Mouse (Mus musculus) sigmoid colon, adult 10 weeks (tissue): ENCODE data around the gene Nptxr. TPM values are rescaled to one million over a fixed set of nuclear protein-coding genes. Genes with fewer than 3 reads are reported as not detected.

Experiments
- polyA plus RNA-seq: library from polyadenylated mRNA; stranded (reverse); fragments of 350-450 nt; fragmentation: Illumina TruSeq; extraction: RNeasy Lipid Tissue Mini Kit (QIAGEN cat#74804); gene quantifications from one replicate; pipeline ENCODE4 v1.2.3, GENCODE M21; 2014; ENCODE audit warnings: low read depth, low replicate concordance

The Nptxr gene
- polyA plus RNA-seq: 0.44 TPM

GRCm38 (mm10) chr15:79804352-79805071 is at the start of gene Nptxr:
TSS of gene Nptxr (minus strand) at chr15:79804766.

GRCm38 (mm10) chr15:79834130-79834880 is 29.7 kb upstream of the Nptxr start, which contains the start of the genes Npcd and Cbx6:
TSS of gene Npcd (minus strand) at chr15:79834237.
TSS of gene Cbx6 (minus strand) at chr15:79834688.

GRCm38 (mm10) chr15:79777749-79778148 is 26.8 kb downstream of the Nptxr start, which contains the start of gene Dnal4:
TSS of gene Dnal4 (minus strand) at chr15:79777849.

GRCm38 (mm10) chr15:79741921-79742705 is 62.5 kb downstream of the Nptxr start, which contains the start of gene Sun2:
TSS of gene Sun2 (minus strand) at chr15:79742536.

Other genes starting within 250 kb of the Nptxr start
- 0.82 TPM for gene Dmc1, start 199.7 kb downstream of the Nptxr start, polyA plus RNA-seq
- 3.1 TPM for gene Fam227a, start 145.8 kb downstream of the Nptxr start, polyA plus RNA-seq
- gene Cby1, start 145.6 kb downstream of the Nptxr start, polyA plus RNA-seq: 1.1 TPM
- 305 TPM for gene Tomm22, start 133.9 kb downstream of the Nptxr start, polyA plus RNA-seq
- 17.0 TPM for gene Josd1, start 116.8 kb downstream of the Nptxr start, polyA plus RNA-seq
- 1.8 TPM for gene Gtpbp1, start 113.9 kb downstream of the Nptxr start, polyA plus RNA-seq
- 13.4 TPM for gene Sun2, start 62.2 kb downstream of the Nptxr start, polyA plus RNA-seq
- gene Dnal4, start 26.9 kb downstream of the Nptxr start, polyA plus RNA-seq: 1.1 TPM
- not detected for gene Npcd, start 29.5 kb upstream of the Nptxr start, polyA plus RNA-seq
- 2.2 TPM for gene Cbx6, start 29.9 kb upstream of the Nptxr start, polyA plus RNA-seq
- 37.5 TPM for gene Apobec3, start 86.9 kb upstream of the Nptxr start, polyA plus RNA-seq
- gene Cbx7, start 166.4 kb upstream of the Nptxr start, polyA plus RNA-seq: 1.6 TPM
- 0.13 TPM for gene Pdgfb, start 210.2 kb upstream of the Nptxr start, polyA plus RNA-seq